Mouse (Mus musculus) urinary bladder, postnatal 25 days (tissue): Measurements from ENCODE around the gene Scml4.

ENCODE experiments used
- DNase-seq: peaks from one replicate; pipeline ENCODE4 v3.0.0; 2022; ENCODE audit warnings: low spot score

The Scml4 gene

DNA sequence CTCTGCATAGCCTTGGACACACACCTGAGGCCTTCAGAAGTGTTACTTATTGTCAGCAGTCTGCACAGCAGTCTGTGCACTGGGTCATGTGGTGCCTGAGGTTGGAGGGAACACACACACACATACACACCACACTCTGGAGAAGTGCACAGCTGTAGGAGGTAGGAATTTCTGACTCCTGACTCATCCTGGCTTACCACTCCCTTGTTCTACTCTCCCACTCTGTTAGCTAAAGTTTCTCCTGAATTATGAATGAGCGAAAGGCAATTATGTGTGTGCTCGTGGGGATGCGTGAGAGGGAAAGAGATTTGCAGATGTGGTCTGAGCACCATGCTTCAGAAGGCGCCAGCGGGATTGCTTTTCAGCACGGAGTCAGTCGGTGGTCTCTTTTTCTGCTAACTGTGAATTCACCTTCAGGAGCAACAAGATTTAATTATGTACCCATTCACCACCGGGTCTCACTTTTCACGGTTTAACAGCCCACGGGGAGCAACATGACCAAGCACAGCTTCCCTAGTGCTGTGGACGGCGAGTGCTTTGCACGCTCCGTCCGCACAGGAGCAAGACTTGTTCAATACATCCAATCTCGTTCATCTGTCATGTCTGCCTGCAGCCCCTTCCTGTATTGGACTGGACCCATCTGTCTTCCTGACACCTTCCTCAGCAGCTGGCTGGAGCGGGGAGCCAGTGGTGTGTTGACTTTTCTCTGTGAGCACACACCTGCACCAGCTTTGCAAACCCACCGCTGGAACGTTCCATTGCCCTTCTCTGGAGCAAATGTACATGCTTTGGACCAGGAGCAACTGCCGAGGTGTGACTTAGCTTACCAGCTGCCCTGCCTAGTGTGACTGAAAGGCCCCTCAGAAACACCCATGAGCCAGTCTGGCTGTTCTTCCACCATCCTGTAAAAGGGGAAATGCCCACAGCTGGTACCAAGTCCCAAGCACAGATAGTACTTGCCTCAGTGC, 91.2 kb downstream of the Scml4 start:
- no peak for DNase-seq

- no peak for DNase-seq
These were observed 91.9 kb downstream of the Scml4 start for GRCm38 (mm10) chr10:42952046-42952420.

- DNase-seq, result no peak
These were observed 93.4 kb downstream of the Scml4 start for GRCm38 (mm10) chr10:42953601-42954000.

- DNase-seq, result no peak
These were observed 95.0 kb downstream of the Scml4 start for GRCm38 (mm10) chr10:42955205-42955604.

DNA sequence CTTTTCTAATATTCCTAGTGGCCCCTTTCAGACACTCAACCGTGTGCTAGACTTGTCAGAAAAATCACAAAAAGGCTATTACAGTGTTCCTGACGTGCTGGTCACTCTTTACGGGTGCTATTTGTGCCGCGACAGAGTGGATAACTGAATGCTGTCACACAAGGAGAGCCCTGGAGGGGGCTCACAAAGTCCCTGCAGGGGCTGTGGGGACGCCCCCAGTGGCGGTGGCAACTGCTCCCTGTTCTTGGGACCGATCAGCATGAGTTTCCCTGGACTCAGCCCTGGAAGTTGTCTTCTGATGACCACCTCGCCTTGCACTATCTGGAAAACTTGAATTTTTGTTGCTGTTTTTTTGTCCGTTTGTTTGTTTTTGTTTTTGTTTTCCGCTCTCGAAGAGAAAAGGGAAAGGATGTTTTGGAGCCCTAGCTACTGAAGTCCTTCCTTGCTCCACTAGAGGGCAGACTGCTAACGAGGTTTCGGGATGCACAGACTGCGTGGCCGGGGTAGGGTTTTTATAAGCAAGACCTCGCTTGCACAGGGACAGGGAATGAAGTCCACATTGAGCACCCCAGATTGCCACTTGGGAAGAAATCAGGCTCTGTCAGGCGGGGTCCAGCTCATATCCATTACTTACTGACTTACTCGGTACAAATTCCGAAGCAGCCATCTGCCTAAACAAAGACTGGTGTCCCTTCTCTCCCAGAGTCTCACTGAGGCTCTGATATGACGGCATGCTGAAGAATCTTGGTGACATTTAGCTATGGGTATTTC, 97.9 kb downstream of the Scml4 start:
- peak; percentile 64 for DNase-seq

DNA sequence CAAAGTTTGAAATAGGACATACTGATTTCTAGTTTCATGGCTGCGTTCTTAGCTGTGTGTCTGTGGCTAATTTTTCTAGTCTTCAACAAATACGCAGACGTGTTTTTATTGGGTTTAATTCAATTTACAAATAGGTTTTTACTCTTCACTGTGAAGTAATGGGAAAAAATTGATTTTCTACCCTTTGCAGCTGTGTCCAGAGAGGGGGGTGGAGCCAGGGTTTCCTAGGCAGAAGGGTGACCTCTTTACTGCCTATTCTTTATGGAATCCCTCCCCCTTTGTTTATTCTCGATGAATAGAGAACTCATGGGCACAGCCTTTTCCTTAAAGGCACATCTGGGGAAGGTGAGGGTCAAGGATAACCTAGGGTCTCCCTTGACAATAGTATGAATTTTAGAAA, 98.5 kb downstream of the Scml4 start:
- no peak for DNase-seq

- no peak for DNase-seq
These were observed 101.6 kb downstream of the Scml4 start for GRCm38 (mm10) chr10:42961771-42962170.

DNA sequence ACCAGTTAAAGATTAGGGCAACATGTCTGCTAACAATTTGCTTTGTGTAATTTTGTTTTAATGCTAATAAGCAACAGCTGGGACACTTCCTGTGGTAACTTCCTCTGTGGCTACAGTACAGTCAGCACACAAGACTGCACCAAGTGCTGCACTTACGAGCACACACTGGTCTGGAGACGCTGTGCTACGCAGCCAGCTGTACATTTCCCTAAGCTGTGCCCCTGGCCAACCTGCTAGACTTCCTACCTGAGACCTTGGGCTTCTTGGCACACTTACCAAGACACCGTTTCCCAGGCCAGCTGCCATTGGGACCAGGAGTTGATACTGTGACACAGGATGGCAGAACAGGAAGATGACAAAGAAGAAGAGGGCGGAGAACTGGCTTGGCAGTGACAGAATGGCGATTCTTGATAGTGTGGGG, 102.0 kb downstream of the Scml4 start:
- no peak for DNase-seq

DNA sequence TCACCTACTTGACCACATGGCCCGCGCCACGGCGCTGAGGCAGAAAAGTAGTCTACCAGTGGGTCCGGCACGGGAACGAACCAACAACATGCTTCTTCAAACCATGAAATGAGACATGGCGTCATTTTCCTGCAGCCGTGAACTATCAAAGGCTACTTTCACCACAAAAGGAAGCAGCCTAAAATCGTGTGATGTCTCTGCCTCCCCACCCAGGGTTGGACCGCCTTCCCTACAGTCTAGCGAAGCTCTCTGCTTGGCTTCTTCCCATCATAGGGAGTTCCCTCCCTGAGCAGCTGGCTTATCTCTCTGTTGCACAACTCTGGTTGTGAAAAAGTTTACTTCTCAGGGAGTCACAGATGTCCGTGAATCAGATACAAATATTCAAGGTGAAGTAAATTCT, 102.5 kb downstream of the Scml4 start:
- peak; percentile 33 for DNase-seq

DNA sequence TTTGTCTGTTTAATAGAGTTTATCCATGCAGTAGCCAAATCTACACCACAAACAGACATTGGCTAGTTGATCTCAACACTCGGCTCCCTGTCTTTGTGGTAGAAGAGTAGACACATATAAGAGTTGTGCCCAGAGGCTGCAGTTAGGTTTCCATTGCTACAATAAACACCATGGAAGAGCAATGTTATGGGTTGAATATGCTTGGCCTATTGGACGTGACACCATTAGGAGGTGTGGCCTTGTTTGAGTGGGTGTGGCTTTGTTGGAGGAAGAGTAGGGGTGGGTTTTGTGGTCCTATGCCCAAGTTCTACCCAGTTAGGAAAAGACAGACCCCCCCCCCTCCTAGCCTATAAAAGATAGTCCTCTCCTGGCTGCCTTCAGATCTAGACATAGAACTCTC, 102.9 kb downstream of the Scml4 start:
- DNase-seq, result no peak

DNA sequence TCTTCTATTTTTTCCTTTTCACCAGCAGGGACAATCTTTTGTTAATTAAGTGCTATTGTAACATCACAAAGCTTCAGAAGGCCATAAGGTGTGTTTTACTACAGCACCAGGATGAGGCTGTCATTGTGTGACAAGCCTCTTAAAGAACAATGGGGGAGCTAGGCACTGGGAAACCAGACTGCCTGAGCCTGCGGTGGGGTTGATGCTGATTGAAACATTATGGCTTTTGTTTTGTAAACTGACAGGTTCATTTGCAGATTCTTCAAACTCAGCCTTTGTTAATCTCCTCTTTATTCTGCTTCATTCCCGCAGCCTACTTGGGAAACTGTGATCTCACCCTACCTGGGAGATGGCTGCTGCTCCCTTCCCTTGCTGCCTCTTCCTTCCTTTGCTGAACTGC, 108.2 kb downstream of the Scml4 start:
- no peak for DNase-seq

DNA sequence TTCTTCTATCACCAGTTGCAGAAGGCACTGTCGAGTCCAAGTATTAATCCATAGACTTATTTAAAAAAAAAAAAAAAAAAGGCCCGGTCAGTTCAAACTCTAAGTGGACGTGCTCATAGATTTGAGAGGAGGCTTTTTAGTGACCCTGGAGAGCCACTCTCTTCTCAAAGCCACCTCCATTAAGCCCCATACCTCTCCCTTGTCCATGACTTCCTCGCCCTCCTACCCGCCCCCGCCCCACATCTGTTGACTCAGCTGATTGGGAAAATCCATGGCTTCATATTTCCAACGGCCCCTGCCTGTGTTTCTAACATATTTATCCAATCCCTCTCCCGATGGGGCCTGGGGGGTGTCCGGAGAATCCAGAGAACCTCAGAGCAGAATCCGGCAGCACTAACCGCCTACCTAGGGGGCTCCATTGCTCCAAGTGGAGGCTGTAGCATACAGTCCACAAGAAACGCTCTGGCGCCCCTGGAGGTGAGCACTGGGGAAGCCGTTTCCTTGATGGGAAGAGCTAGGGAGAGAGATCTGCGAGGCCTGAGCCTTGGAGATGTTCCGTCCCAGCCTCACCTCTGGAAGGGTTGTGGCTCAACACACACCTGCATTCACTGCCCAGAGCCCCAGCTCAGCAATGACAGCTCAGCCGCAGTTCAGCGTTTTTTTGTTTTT, 112.5 kb downstream of the Scml4 start:
- peak; percentile 52 for DNase-seq

GRCm38 (mm10) chr10:42973537-42973936, 113.4 kb downstream of the Scml4 start:
- no peak for DNase-seq

DNA sequence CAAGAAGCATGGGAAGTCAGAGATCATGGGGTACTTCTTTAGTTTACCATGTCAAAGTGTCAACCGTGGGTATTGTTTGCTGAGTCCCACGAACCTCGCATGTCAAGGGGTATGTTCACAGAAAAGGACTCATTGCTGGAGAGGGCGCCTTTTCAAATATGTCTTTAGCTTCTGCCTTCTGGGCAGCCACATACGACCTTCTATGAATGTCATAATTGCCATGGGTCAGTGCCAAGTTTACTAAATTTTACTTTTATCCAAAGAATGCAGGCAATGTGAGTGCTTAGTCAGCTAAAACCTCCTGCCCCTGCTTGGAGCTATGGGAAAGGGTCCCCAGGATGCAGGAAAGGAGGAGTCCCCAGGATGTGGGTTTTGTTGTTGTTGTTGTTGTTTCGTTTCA, 116.4 kb downstream of the Scml4 start:
- DNase-seq, result no peak

DNA sequence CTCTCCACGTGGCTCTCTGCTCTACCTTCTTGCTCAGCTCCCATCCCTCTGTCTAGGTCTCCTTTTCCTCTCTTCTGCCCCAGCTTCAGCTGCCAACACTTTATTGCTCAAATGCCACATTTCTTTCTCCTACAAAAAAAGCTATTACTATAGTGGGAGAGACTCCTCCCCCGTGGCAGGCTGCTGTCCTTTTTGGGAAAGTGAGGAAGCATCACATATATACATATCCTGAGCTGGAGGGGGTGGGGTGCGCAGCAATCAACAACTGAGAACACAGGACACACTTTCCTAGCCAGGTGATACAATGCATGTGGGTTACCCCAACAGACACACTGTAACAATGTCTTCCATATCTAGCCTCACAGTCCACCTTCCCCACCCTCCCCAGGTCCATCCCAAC, 118.2 kb downstream of the Scml4 start:
- DNase-seq, result no peak

DNA sequence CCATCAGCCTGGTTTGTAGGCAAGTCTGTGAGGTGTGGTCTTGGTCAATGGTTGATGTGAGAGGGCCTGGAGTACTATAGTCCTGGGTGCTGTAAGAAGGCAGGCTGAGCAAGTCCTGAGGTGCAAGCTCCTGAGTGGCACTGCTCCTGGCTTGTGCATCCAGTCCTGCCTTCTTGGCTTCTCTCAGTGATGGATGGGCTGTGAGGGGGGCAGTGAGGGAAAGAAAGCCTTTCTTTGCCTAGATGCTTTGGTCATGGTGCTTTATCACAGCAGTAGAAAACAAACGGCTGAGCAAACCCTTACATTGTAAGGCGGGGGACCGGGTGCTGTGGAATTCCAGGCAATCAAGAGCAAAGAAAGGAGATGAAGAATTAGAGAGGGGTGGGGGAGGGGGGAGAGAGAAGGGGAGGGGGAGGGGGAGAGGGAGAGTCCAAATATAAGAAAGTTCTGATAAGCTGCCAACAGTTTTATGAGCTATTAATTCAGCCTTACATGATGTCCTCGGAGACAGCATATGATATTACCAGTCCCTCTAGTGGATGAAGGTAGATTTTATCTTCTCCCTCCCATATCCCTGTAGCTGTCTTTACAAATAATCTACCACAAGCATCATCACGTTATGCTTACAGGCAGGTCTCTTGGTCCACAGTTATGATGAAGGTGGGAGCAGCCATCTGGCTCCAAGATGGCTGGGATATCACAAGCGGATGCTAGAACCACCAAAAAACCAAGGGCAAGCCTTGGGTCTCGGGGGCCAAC, 121.0 kb downstream of the Scml4 start:
- DNase-seq, result no peak

GRCm38 (mm10) chr10:42984886-42985285, 124.7 kb downstream of the Scml4 start:
- DNase-seq, result no peak

GRCm38 (mm10) chr10:42987594-42988052, 127.5 kb downstream of the Scml4 start:
- peak; percentile 44 for DNase-seq

DNA sequence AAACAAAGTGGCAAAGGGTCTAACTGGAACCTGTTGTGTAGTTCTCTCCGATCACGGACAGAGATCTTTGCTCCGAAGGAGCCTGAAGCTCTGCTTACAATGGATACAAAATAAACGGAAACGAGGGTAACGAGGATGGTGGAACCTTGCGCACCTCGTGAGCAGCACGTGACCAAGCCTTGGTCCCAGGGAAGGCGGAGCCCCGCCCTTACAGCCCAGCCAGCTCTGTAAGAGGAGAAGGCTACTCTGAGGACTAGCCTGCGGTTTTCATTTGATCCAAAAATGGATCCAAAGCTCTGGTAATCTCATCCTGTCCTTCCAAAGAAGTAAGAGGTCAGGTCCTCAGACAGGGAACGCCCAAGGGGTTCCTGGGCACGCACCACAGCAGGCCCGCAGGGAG, 128.5 kb downstream of the Scml4 start:
- no peak for DNase-seq

DNA sequence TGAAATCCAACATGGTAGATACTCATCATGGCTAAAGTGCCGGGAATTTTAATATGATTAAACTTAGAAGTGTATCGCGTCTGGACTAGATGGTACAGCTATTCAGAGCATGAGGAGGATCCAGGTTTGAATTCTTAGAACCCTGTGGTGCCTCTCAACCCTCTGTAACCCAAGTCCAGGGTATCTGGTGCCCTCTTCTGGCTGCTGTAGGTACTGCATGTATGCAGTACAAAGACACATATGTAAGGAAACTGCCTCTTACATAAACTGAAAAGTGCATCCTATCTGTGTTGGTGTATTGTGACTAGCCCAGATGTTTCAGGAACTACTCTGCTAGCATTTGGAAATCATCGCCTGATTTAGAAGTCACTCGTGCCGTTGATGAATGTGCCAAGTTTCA, 129.7 kb downstream of the Scml4 start:
- DNase-seq, result peak; percentile 56

DNA sequence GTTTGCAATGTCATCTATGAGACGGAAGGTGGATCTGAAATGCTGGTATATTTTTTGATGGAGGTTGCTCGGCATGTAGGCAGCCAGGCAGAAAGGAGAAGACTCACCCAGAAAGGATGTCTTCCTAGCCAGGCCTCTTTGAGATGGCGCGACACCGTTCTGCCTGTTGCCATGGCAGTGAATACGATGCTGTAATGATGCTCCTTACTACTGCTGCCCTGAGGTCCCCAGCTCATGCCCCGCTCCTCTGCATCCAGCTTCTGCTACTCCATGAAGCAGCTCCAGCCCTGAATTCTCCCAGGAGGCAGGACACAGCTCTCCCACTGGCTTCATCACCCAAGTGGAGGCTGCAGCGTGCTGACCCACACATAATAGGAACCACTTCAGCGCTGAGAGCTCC, 130.8 kb downstream of the Scml4 start:
- DNase-seq, result no peak

DNA sequence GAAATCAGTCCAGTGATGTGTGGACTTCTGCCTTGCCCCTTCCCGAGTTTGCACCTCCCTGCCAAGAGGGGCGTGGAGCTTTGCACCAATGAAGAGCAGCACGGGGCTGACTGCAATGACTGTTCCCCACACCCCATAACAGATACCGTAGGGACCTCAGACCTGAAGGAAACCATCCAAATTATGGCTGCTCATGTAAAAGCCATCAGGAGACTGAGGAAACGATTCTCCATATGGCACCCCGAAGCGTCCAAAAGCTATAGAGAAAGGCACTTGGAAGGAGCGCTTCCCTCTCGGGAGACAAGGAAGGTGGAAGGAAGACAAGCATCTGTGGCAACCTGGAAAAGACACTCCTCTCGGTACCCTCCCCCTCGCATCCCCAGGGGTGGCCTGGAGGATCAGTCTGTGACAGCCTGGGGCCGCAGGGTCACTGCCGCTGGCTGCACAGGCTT, 134.2 kb downstream of the Scml4 start:
- no peak for DNase-seq
